Mouse (Mus musculus): ENCODE results near the gene Ncoa5.

DNA sequence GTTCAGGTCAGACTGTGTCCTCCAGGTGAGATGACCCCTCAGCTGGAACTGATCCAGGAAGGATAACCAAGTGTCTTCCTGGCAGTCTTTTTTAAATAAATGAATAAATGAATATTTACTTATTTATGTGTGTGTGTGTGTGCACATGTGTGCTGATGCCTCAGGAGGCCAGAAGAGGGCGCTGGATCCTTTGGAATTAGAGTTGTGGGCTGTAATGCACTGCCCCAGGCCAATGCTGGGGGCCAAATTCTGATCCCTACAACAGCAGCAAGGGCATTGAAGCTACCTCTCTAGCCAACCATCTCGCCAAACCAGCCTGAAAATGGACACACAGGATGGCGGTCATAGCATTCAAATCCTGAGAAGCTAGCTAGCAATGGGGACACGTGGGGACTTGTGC lies 78.9 kb downstream of the Ncoa5 start:
- TF ChIP-seq GATA1 (IDR thresholded peaks at IDR 0.05; ENCODE audit: borderline replicate concordance, low read length): no peak
- TF ChIP-seq FLI1 (IDR thresholded peaks at IDR 0.05; ENCODE audit: low read length): no peak
